Mouse (Mus musculus): ENCODE data around the gene Rnd3.

DNA sequence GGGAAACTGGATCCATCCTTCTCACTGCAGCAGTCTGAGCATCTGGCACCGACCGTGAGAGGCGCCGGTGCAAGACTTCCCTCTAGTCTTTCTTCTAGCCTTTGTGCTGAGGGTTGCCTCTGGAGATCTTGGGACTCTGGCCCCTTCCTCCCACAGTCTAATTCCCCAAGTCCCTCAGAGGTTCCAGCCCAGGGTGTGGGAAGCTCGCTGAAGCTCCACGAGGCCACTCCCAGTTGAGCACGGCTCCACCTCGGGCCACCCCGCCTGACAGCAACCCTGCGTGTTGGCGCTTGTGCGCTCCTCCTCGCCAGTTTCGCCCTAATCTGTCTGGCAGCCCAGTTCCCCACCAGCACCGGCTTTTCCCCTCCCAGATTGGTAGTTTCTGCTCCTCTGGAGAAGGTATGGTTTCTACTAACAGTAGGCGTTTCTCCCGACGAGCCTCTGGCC, 2.0 kb downstream of the Rnd3 start:
- TF ChIP-seq GATA1 (IDR thresholded peaks at IDR 0.05; ENCODE audit: borderline replicate concordance, low read length) (no peak), CTCF (IDR thresholded peaks at IDR 0.05; ENCODE audit: low read depth, low read length) (no peak), POLR2AphosphoS5 (IDR thresholded peaks at IDR 0.05; ENCODE audit: insufficient replicate concordance, low read depth, low read length) (no peak), TAL1 (conservative IDR thresholded peaks at IDR 0.05; ENCODE audit: low read depth, low read length) (no peak)
